Mouse (Mus musculus): ENCODE measurements around the gene Stag3. TPM values are rescaled to one million over a fixed set of nuclear protein-coding genes. Genes with fewer than 3 reads are reported as not detected.

Gene Stag3
- 4.9 and 5.0 TPM in 2 replicates for polyA plus RNA-seq (2014; fragmentation: Nextera tagmentation; extraction: Ambion mirVana)

DNA sequence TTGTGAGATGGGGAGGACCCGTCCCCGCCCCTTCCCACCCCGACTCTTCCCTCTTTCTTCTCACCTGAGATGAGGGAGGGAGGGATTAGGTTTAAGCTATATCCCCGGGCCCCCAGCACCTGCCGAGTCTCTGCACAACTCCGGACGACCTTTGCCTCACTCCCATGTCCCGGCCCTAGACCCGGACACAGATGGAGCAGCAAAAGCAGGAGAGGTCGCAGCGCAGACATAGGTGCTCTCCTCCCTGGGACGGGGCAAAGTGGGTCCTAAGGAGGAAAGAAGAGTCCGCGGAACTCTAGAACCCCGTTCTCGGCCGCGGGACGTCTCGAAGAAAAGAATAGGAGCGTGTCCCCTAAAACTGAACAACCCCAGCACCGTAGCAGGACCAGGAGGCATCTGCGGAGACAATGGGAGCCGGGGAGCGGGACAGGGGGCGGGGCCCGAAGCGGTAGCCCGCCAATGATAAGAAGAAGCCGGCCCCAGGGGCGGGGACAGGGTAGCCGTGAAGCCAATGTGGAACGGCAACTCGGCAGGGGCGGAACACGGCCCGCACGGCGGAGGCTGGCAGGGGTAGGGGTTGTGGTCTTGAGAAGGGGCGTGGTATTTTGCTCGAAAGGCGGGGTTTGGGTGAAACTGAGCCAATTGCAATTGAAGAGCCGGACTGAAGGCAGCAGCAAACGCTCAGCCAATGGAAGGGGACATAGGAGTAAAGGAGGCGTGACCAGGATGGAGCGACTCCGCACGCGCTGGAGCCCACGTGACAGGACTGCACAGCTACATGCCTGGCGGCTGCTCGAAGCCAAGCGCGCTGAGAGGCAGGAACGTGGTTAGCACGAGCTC lies at the start of gene Stag3, which contains the start of the genes Gm43720 and Gpc2:
Gene Stag3, plus strand, starts transcription at position 656 of the 840 bp plus-strand sequence.
Gene Gm43720, minus strand, starts transcription at position 374 of the 840 bp plus-strand sequence.
Gene Gpc2, minus strand, starts transcription at position 421 of the 840 bp plus-strand sequence.
- peaks cover 5% of the 10 kb centered on the region; the same call in 1 of the 2 replicates for H3K9me3 ChIP-seq (ENCODE audit: control insufficient read depth, low read depth, low read length)
- no peaks in the 10 kb centered on the region for H3K27me3 ChIP-seq (ENCODE audit: control insufficient read depth, insufficient read depth, low read length)
- ATAC-seq (ENCODE audit: insufficient number of reproducible peaks, insufficient read depth, low FRiP score, low read depth) = peak; percentile 99
- H3K27ac ChIP-seq (ENCODE audit: low read length) = 0 out of 2 replicates have a peak within 1 kb of the TSS, but pooled peaks have one; percentile 33
- under 1% methylated on average over 56 of the region's 56 CpGs for WGBS
- H3K4me3 ChIP-seq (ENCODE audit: low read depth, low read length) = peak within 1 kb of the TSS; percentile 67
- 0 out of 2 replicates have a peak, but pooled peaks cover 3% of the 10 kb centered on the region for H3K36me3 ChIP-seq (ENCODE audit: control insufficient read depth, insufficient read depth, low read length)
- H3K4me1 ChIP-seq (ENCODE audit: control insufficient read depth, insufficient read depth, low read length) = peaks cover 18% of the 10 kb centered on the region
- H3K9ac ChIP-seq (replicated peaks; ENCODE audit: low read depth, low read length) = peak within 1 kb of the TSS; percentile 61
- H3K4me2 ChIP-seq (replicated peaks; ENCODE audit: low read depth, low read length) = peak within 1 kb of the TSS; percentile 45

DNA sequence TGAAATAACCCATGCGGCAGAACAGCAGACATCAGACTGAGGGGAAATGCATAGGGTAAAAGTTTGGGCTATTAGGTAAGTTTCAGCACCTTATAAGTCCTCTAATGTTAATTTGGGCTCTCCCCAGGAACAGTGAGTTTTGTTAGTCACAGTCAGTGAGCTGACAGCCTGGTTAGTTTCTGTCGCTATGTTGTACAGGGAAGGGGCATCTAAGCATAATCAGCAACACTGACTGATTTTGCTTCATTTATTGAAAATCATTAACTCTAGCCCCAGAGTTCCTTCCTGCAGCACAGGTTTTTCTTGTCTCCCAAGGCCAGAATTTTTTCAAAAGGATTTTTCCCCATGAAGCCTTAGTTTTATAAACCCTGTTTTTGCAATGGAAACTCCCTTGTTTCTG lies 46.3 kb upstream of the Stag3 start:
- H3K27me3 ChIP-seq (ENCODE audit: control insufficient read depth, insufficient read depth, low read length) = no peaks in the 10 kb centered on the region
- WGBS = 85% methylated on average over 2 of the region's 2 CpGs
- ATAC-seq (ENCODE audit: insufficient number of reproducible peaks, insufficient read depth, low FRiP score, low read depth) = no peak

DNA sequence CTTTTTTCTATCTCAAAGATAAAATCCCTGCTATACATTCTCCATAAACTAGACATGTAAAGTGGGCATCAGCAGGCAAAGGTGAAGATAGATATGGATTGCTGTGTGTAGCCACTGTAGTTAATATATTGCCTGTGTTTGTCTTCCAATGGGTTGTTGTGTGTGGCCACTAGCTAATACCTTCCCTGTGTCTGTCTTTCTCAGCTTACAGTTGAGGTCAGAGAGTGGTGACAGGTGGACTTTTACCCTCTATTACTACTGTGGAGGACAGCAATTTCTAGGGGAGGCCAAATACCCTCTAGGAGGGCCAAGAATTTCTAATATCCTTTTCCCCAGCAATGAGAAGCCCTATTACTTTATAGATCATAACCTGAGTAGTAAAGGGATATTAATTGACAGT lies 45.8 kb upstream of the Stag3 start:
- H3K4me2 ChIP-seq (replicated peaks; ENCODE audit: low read depth, low read length) = no peak overlapping the region
- no peak for ATAC-seq (ENCODE audit: insufficient number of reproducible peaks, insufficient read depth, low FRiP score, low read depth)
- no peaks in the 10 kb centered on the region for H3K9me3 ChIP-seq (ENCODE audit: control insufficient read depth, low read depth, low read length)
- no peak overlapping the region for H3K4me3 ChIP-seq (ENCODE audit: low read depth, low read length)
- no peaks in the 10 kb centered on the region for H3K36me3 ChIP-seq (ENCODE audit: control insufficient read depth, insufficient read depth, low read length)
- H3K9ac ChIP-seq (replicated peaks; ENCODE audit: low read depth, low read length) = no peak overlapping the region
- H3K4me1 ChIP-seq (ENCODE audit: control insufficient read depth, insufficient read depth, low read length) = no peaks in the 10 kb centered on the region
- H3K27ac ChIP-seq (ENCODE audit: low read length) = no peak overlapping the region
- no peaks in the 10 kb centered on the region for H3K27me3 ChIP-seq (ENCODE audit: control insufficient read depth, insufficient read depth, low read length)

More for the DNA sequence above, 46.3 kb upstream of the Stag3 start:
- Histone ChIP-seq H3K4me3 (ENCODE audit: low read depth, low read length) (no peak overlapping the region), H3K36me3 (ENCODE audit: control insufficient read depth, insufficient read depth, low read length) (no peaks in the 10 kb centered on the region), H3K9me3 (ENCODE audit: control insufficient read depth, low read depth, low read length) (no peaks in the 10 kb centered on the region), H3K4me1 (ENCODE audit: control insufficient read depth, insufficient read depth, low read length) (no peaks in the 10 kb centered on the region), H3K4me2 (replicated peaks; ENCODE audit: low read depth, low read length) (no peak overlapping the region), H3K27ac (ENCODE audit: low read length) (no peak overlapping the region), H3K9ac (replicated peaks; ENCODE audit: low read depth, low read length) (no peak overlapping the region)

- Histone ChIP-seq H3K4me3 (ENCODE audit: low read depth, low read length) (no peak overlapping the region), H3K4me2 (replicated peaks; ENCODE audit: low read depth, low read length) (no peak overlapping the region), H3K27ac (ENCODE audit: low read length) (no peak overlapping the region), H3K9ac (replicated peaks; ENCODE audit: low read depth, low read length) (no peak overlapping the region), H3K4me1 (ENCODE audit: control insufficient read depth, insufficient read depth, low read length) (no peaks in the 10 kb centered on the region), H3K36me3 (ENCODE audit: control insufficient read depth, insufficient read depth, low read length) (no peaks in the 10 kb centered on the region), H3K27me3 (ENCODE audit: control insufficient read depth, insufficient read depth, low read length) (no peaks in the 10 kb centered on the region), H3K9me3 (ENCODE audit: control insufficient read depth, low read depth, low read length) (no peaks in the 10 kb centered on the region)
- no peak for ATAC-seq (ENCODE audit: insufficient number of reproducible peaks, insufficient read depth, low FRiP score, low read depth)
- 23% methylated on average over 2 of the region's 2 CpGs for WGBS
Measured at GRCm38 (mm10) chr5:138241511-138241910, 38.5 kb upstream of the Stag3 start.

- no peaks in the 10 kb centered on the region for H3K36me3 ChIP-seq (ENCODE audit: control insufficient read depth, insufficient read depth, low read length)
Measured at GRCm38 (mm10) chr5:138251144-138251543, 28.9 kb upstream of the Stag3 start.

GRCm38 (mm10) chr5:138253061-138253460 lies 27.0 kb upstream of the Stag3 start:
- 86% methylated on average over 3 of the region's 3 CpGs for whole genome bisulfite sequencing
- no peaks in the 10 kb centered on the region for H3K27me3 ChIP-seq (ENCODE audit: control insufficient read depth, insufficient read depth, low read length)
- ATAC-seq (ENCODE audit: insufficient number of reproducible peaks, insufficient read depth, low FRiP score, low read depth) = no peak
- H3K4me1 ChIP-seq (ENCODE audit: control insufficient read depth, insufficient read depth, low read length) = no peaks in the 10 kb centered on the region
- H3K4me2 ChIP-seq (replicated peaks; ENCODE audit: low read depth, low read length) = no peak overlapping the region
- no peak overlapping the region for H3K9ac ChIP-seq (replicated peaks; ENCODE audit: low read depth, low read length)
- no peaks in the 10 kb centered on the region for H3K9me3 ChIP-seq (ENCODE audit: control insufficient read depth, low read depth, low read length)
- H3K36me3 ChIP-seq (ENCODE audit: control insufficient read depth, insufficient read depth, low read length) = no peaks in the 10 kb centered on the region; the same call in 1 of the 2 replicates
- no peak overlapping the region for H3K4me3 ChIP-seq (ENCODE audit: low read depth, low read length)
- H3K27ac ChIP-seq (ENCODE audit: low read length) = no peak overlapping the region

More at GRCm38 (mm10) chr5:138251144-138251543, 28.9 kb upstream of the Stag3 start:
- no peaks in the 10 kb centered on the region for H3K4me1 ChIP-seq (ENCODE audit: control insufficient read depth, insufficient read depth, low read length)
- no peak for ATAC-seq (ENCODE audit: insufficient number of reproducible peaks, insufficient read depth, low FRiP score, low read depth)
- H3K9me3 ChIP-seq (ENCODE audit: control insufficient read depth, low read depth, low read length) = no peaks in the 10 kb centered on the region
- H3K27ac ChIP-seq (ENCODE audit: low read length) = no peak overlapping the region
- no peak overlapping the region for H3K4me2 ChIP-seq (replicated peaks; ENCODE audit: low read depth, low read length)
- H3K27me3 ChIP-seq (ENCODE audit: control insufficient read depth, insufficient read depth, low read length) = no peaks in the 10 kb centered on the region
- 82% methylated on average over 12 of the region's 12 CpGs for WGBS
- no peak overlapping the region for H3K9ac ChIP-seq (replicated peaks; ENCODE audit: low read depth, low read length)
- no peak overlapping the region for H3K4me3 ChIP-seq (ENCODE audit: low read depth, low read length)

DNA sequence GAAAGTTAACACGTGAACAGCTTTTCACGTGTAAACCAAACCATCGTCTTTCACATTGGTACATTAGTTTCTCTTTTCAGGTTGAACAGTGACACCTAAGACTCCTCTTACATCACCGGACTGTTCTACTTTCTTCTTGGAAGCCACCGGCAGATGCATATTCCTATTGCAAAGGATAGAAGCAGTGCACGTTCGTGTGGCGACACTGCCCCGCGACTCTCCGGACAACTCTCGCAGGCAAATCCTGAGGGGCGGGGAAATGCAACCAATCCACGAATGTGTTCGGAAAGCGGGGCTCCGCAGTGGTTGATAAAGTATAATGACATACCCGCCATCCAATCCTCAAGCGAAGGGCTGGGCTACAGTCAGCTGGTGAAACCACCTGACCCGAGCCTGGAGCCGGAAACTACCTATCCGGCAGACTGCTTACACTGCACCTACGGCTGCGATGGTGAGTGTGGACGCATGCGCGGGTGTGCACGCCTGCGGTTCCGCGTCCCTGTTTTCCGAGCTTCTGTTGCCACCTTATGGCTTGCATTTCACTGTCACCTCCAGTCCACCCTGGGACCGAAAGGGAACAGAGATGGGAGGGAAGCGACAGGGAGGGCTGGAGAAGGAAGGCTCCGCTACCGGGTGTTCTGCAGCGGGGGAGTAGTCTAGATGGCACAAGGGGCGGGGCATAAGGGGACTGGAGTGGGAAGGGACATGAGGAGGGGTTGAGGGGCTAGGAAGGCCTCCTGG lies 24.5 kb upstream of the Stag3 start, which contains the start of gene Lamtor4:
Gene Lamtor4, plus strand, starts transcription at position 130 of the 741 bp plus-strand sequence.
- Histone ChIP-seq H3K9me3 (ENCODE audit: control insufficient read depth, low read depth, low read length) (no peaks in the 10 kb centered on the region), H3K36me3 (ENCODE audit: control insufficient read depth, insufficient read depth, low read length) (peaks cover 21% of the 10 kb centered on the region), H3K27me3 (ENCODE audit: control insufficient read depth, insufficient read depth, low read length) (no peaks in the 10 kb centered on the region), H3K9ac (replicated peaks; ENCODE audit: low read depth, low read length) (peak within 1 kb of the TSS; percentile 8), H3K4me1 (ENCODE audit: control insufficient read depth, insufficient read depth, low read length) (no peaks in the 10 kb centered on the region), H3K27ac (ENCODE audit: low read length) (peak within 1 kb of the TSS; percentile 49; the same call in 1 of the 2 replicates), H3K4me3 (ENCODE audit: low read depth, low read length) (peak within 1 kb of the TSS; percentile 51), H3K4me2 (replicated peaks; ENCODE audit: low read depth, low read length) (peak within 1 kb of the TSS; percentile 54)
- peak; percentile 99 for ATAC-seq (ENCODE audit: insufficient number of reproducible peaks, insufficient read depth, low FRiP score, low read depth)
- under 1% methylated on average over 38 of the region's 38 CpGs for WGBS

DNA sequence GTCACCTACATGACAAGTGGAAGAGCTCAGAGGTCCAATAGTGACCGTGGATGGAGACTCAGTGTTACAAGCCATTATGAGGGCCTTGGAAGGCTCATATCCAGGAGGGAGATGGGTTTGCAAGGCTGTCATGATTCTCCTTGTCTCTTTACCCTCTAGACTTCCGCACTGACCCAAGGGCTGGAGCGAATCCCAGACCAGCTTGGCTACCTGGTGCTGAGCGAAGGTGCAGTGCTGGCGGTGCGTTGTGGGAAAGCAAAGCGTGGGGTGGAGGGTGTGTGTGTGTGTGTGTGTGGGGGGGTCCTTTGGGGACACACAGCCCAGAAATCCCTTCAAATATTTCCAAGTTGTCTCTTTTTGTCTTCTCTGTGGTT lies 24.0 kb upstream of the Stag3 start:
- Histone ChIP-seq H3K4me2 (replicated peaks; ENCODE audit: low read depth, low read length) (peak overlapping the region; percentile 54), H3K36me3 (ENCODE audit: control insufficient read depth, insufficient read depth, low read length) (peaks cover 26% of the 10 kb centered on the region), H3K4me1 (ENCODE audit: control insufficient read depth, insufficient read depth, low read length) (no peaks in the 10 kb centered on the region), H3K4me3 (ENCODE audit: low read depth, low read length) (peak overlapping the region; percentile 51), H3K9ac (replicated peaks; ENCODE audit: low read depth, low read length) (peak overlapping the region; percentile 8; the same call in 1 of the 2 replicates), H3K27me3 (ENCODE audit: control insufficient read depth, insufficient read depth, low read length) (no peaks in the 10 kb centered on the region), H3K9me3 (ENCODE audit: control insufficient read depth, low read depth, low read length) (no peaks in the 10 kb centered on the region), H3K27ac (ENCODE audit: low read length) (peak overlapping the region; percentile 49; the same call in 1 of the 2 replicates)
- ATAC-seq (ENCODE audit: insufficient number of reproducible peaks, insufficient read depth, low FRiP score, low read depth) = peak; percentile 7; the same call in 1 of the 2 replicates
- 20% methylated on average over 7 of the region's 7 CpGs for WGBS

All from stomach, embryonic 14.5 days (tissue).